Mouse (Mus musculus) embryonic stem cell, embryonic (primary cell): ENCODE measurements at regions not wholly inside any gene's neighbourhood (a gene's known extent, or its start where the extent isn't known, plus 50 kb on each side); places are given as distances from the start of the nearest gene placed in this dataset.

ENCODE experiments used
- CTCF ChIA-PET, 4 experiments: fragments of 300-600 bp in 2 of 4; fragments of 350-600 bp in 2 of 4; sonication (Branson Sonifier 250); formaldehyde crosslinking; loops; one replicate each; lab custom pipeline; 2022; ENCODE audit warnings: inconsistent platforms in 2 of 4; lab: Charles Lee
- POLR2A ChIA-PET, 4 experiments: fragments of 300-600 bp in 2 of 4; fragments of 350-600 bp in 2 of 4; sonication (Branson Sonifier 250); formaldehyde crosslinking; loops; one replicate each; lab custom pipeline; 2022; ENCODE audit warnings: antibody characterized with exemption in 4 of 4, inconsistent platforms in 1 of 4; lab: Charles Lee

- POLR2A ChIA-PET = no interaction called here
- CTCF ChIA-PET = no interaction called here
Observed at GRCm38 (mm10) chr10:14602681-14603080, 57.2 kb upstream of the Adgrg6 start.

GRCm38 (mm10) chr10:14601031-14601430 lies 55.6 kb upstream of the Adgrg6 start:
- ChIA-PET POLR2A (no interaction called here), CTCF (interaction anchor here in 1 of 4 experiments (0.6 kb wide), 1 partner anchor 1213 kb away, joined by 3 read pairs; no protein-coding TSS in a partner anchor)

GRCm38 (mm10) chr10:14600056-14600455 lies 54.6 kb upstream of the Adgrg6 start:
- ChIA-PET POLR2A (no interaction called here), CTCF (no interaction called here)
